Comparison of ENCODE assay signal across 9 mouse cellular contexts in the genomic region with DNA sequence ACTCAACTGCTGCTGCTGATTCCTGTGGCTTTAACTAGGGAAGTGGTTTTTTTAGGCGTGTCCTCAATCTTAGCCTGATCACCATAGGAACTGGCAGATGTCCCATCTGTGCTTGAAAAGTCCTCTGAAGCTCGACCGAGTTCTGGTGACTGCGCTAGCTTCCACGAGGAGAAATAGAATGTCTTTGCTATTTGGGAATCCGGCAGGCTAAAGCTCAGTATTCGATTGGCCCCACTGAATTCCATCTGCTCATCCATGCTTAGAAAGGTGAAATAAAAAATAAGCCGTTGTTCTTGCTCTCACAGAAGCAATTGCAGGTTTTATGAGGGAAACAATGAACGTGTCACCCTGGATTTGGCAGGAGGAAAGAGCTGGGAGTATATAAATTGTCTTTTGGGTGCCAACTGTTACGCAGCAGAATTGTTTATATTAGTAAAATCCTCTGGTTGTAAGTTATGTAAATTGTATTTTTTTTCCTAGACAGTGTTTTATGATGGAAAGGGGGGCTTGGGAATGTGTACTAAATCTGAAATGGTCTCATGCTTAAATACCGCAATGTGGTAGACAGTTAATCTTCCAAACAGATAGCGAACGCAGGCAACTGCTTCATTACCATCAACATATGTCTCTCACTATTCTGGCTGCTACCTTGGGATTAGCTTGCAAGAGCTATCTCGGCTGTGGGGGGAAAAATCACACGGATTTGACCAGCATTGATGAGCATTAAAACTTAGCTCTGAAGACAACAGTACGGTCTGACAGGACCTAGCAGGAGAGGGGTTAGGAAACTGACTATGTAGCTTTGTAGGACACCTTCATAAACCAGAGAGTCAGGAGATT.
DNase-seq lines count a peak whose midpoint lies in the region; ATAC-seq and TF ChIP-seq lines count a peak whose summit lies in the region.
"Had no signal": no experiment of that assay in that cellular context is flagged by ENCODE, and none has a peak within 500 bp of the region (broad histone marks: within the 10 kb centered on the region; RNA-seq: fewer than 3 reads in every experiment).

No protein-coding gene starts in this region.

- TF ChIP-seq CTCF in lung, postnatal 0 days (IDR thresholded peaks at IDR 0.05): no peak

- no peak overlapping the region for H3K4me2 ChIP-seq in limb, embryonic 14.5 days (replicated peaks; ENCODE audit: low read depth, low read length, severe bottlenecking)
- H3K4me2 ChIP-seq in lung, postnatal 0 days (replicated peaks; ENCODE audit: low read depth, low read length): 0 out of 2 replicates have a peak overlapping the region, but pooled peaks have one; percentile 8
- H3K4me2 ChIP-seq: limb, embryonic 12.5 days had no signal

- no peaks in the 10 kb centered on the region for H3K9me3 ChIP-seq in limb, embryonic 14.5 days (ENCODE audit: control insufficient read depth, low read length)
- H3K9me3 ChIP-seq in limb, embryonic 10.5 days (replicated peaks): no peaks in the 10 kb centered on the region
- no peaks in the 10 kb centered on the region for H3K9me3 ChIP-seq in lung, postnatal 0 days (ENCODE audit: low read length)
- H3K9me3 ChIP-seq: limb, embryonic 12.5 days had no signal

- no peaks in the 10 kb centered on the region for H3K36me3 ChIP-seq in limb, embryonic 14.5 days (ENCODE audit: control insufficient read depth, insufficient read depth, low read length)
- no peaks in the 10 kb centered on the region for H3K36me3 ChIP-seq in limb, embryonic 10.5 days
- H3K36me3 ChIP-seq in lung, postnatal 0 days (ENCODE audit: insufficient read depth, low read length): no peaks in the 10 kb centered on the region
- H3K36me3 ChIP-seq: limb, embryonic 12.5 days had no signal

- no peak overlapping the region for H3K4me3 ChIP-seq in limb, embryonic 14.5 days (replicated peaks; ENCODE audit: low read length)
- H3K4me3 ChIP-seq in limb, embryonic 10.5 days: no peak overlapping the region
- no peak overlapping the region for H3K4me3 ChIP-seq in lung, postnatal 0 days (ENCODE audit: low read depth, low read length)
- H3K4me3 ChIP-seq: limb, embryonic 12.5 days had no signal

- peak; percentile 45 for DNase-seq in limb, embryonic 14.5 days (ENCODE audit: low spot score)
- no peak for DNase-seq in limb, embryonic 10.5 days (ENCODE audit: low spot score)
- DNase-seq in cerebellum, adult 9-11 months: peak; percentile 72
- peak; percentile 33 for DNase-seq in kidney, postnatal 10 days
- peak; percentile 60 for DNase-seq in lung, postnatal 0 days (ENCODE audit: low spot score)
- no peak for DNase-seq in thymus, postnatal 14 days
- no peak for DNase-seq in liver
- no peak for DNase-seq in thymus, postnatal 0 days (ENCODE audit: low spot score)

- H3K27me3 ChIP-seq in limb, embryonic 14.5 days (ENCODE audit: control insufficient read depth, insufficient read depth, low read length): no peaks in the 10 kb centered on the region
- no peaks in the 10 kb centered on the region for H3K27me3 ChIP-seq in limb, embryonic 10.5 days (ENCODE audit: low read depth, poor library complexity, severe bottlenecking)
- no peaks in the 10 kb centered on the region for H3K27me3 ChIP-seq in lung, postnatal 0 days (replicated peaks; ENCODE audit: insufficient read depth, low read length)
- H3K27me3 ChIP-seq: limb, embryonic 12.5 days had no signal

- ATAC-seq in limb, embryonic 14.5 days (ENCODE audit: low FRiP score, low read depth): no peak
- peak; percentile 35 for ATAC-seq in lung, postnatal 0 days

- H3K27ac ChIP-seq in limb, embryonic 14.5 days (replicated peaks; ENCODE audit: low read depth, low read length): no peak overlapping the region
- no peak overlapping the region for H3K27ac ChIP-seq in limb, embryonic 10.5 days
- no peak overlapping the region for H3K27ac ChIP-seq in lung, postnatal 0 days (ENCODE audit: low read length)
- H3K27ac ChIP-seq: limb, embryonic 12.5 days had no signal

- H3K9ac ChIP-seq in limb, embryonic 14.5 days (ENCODE audit: low read depth, low read length, severe bottlenecking): no peak overlapping the region
- no peak overlapping the region for H3K9ac ChIP-seq in lung, postnatal 0 days (replicated peaks; ENCODE audit: low read depth)
- H3K9ac ChIP-seq: limb, embryonic 12.5 days had no signal

- WGBS in limb, embryonic 14.5 days: 63% methylated on average over 16 of the region's 16 CpGs
- WGBS in limb, embryonic 10.5 days: 78% methylated on average over 16 of the region's 16 CpGs
- 45% methylated on average over 16 of the region's 16 CpGs for WGBS in lung, postnatal 0 days

- no peaks in the 10 kb centered on the region for H3K4me1 ChIP-seq in limb, embryonic 14.5 days (ENCODE audit: control insufficient read depth, insufficient read depth, low read length)
- no peaks in the 10 kb centered on the region for H3K4me1 ChIP-seq in limb, embryonic 10.5 days
- H3K4me1 ChIP-seq in lung, postnatal 0 days (ENCODE audit: insufficient read depth, low read depth, low read length): no peaks in the 10 kb centered on the region
- H3K4me1 ChIP-seq: limb, embryonic 12.5 days had no signal

- TF ChIP-seq POLR2A in limb, embryonic 14.5 days (IDR thresholded peaks at IDR 0.05; ENCODE audit: borderline replicate concordance, extremely low read depth, insufficient read depth, insufficient read length): no peak

- no peak for TF ChIP-seq EP300 in lung, postnatal 0 days (IDR thresholded peaks at IDR 0.05)

Comparison
In these comparisons a context has a peak if more than half of its experiments do, and no peak if none do; other contexts are left out.
1. DNase-seq: peak in limb, embryonic 14.5 days (single experiment), cerebellum, adult 9-11 months (single experiment), kidney, postnatal 10 days (single experiment) and lung, postnatal 0 days (single experiment); none in limb, embryonic 10.5 days (single experiment), thymus, postnatal 14 days (single experiment), liver (single experiment) and thymus, postnatal 0 days (single experiment).